Mouse (Mus musculus): ENCODE results near the gene Mroh3. TPM values are rescaled to one million over a fixed set of nuclear protein-coding genes. Genes with fewer than 3 reads are reported as not detected.

The Mroh3 gene
- polyA plus RNA-seq, 1 experiment from 2014 or later, result 0.25 TPM

GRCm38 (mm10) chr1:136238495-136238894 is 25.9 kb upstream of the Mroh3 start:
- no peak for DNase-seq (ENCODE audit: low spot score)
- WGBS, result 95% methylated on average over 4 of the region's 4 CpGs
- Histone ChIP-seq H3K9me3 (replicated peaks) (no peaks in the 10 kb centered on the region), H3K27me3 (ENCODE audit: low read depth, poor library complexity, severe bottlenecking) (no peaks in the 10 kb centered on the region), H3K4me1 (peaks cover 9% of the 10 kb centered on the region), H3K36me3 (no peaks in the 10 kb centered on the region), H3K4me3 (no peak overlapping the region), H3K27ac (no peak overlapping the region)

- H3K4me3 ChIP-seq, result peak overlapping the region; percentile 79
- DNase-seq (ENCODE audit: low spot score), result no peak
- H3K27ac ChIP-seq, result peak overlapping the region; percentile 95
- H3K36me3 ChIP-seq, result no peaks in the 10 kb centered on the region
- H3K27me3 ChIP-seq (ENCODE audit: low read depth, poor library complexity, severe bottlenecking), result no peaks in the 10 kb centered on the region
- H3K4me1 ChIP-seq, result peaks cover 42% of the 10 kb centered on the region
- no peaks in the 10 kb centered on the region for H3K9me3 ChIP-seq (replicated peaks)
- 3% methylated on average over 9 of the region's 9 CpGs for WGBS
Observed at GRCm38 (mm10) chr1:136234595-136235092, 22.0 kb upstream of the Mroh3 start.

GRCm38 (mm10) chr1:136233892-136234594 is 21.4 kb upstream of the Mroh3 start, which contains the start of gene Inava:
Gene Inava (minus strand): TSS chr1:136234264.
- no peaks in the 10 kb centered on the region for H3K27me3 ChIP-seq (ENCODE audit: low read depth, poor library complexity, severe bottlenecking)
- no peaks in the 10 kb centered on the region for H3K36me3 ChIP-seq
- H3K4me1 ChIP-seq, result peaks cover 48% of the 10 kb centered on the region
- DNase-seq (ENCODE audit: low spot score), result peak; percentile 90
- H3K9me3 ChIP-seq (replicated peaks), result no peaks in the 10 kb centered on the region
- H3K27ac ChIP-seq, result peak within 1 kb of the TSS; percentile 95
- 1% methylated on average over 50 of the region's 51 CpGs for WGBS
- peak within 1 kb of the TSS; percentile 79 for H3K4me3 ChIP-seq

GRCm38 (mm10) chr1:136232986-136233790 is 20.6 kb upstream of the Mroh3 start:
- Histone ChIP-seq H3K4me1 (peaks cover 57% of the 10 kb centered on the region), H3K27me3 (ENCODE audit: low read depth, poor library complexity, severe bottlenecking) (no peaks in the 10 kb centered on the region), H3K36me3 (0 out of 2 replicates have a peak, but pooled peaks cover 4% of the 10 kb centered on the region), H3K27ac (peak overlapping the region; percentile 95), H3K4me3 (peak overlapping the region; percentile 79), H3K9me3 (replicated peaks) (no peaks in the 10 kb centered on the region)
- 1% methylated on average over 23 of the region's 23 CpGs for WGBS
- peak; percentile 71 for DNase-seq (ENCODE audit: low spot score)

GRCm38 (mm10) chr1:136232285-136232926 is 19.8 kb upstream of the Mroh3 start:
- Histone ChIP-seq H3K4me3 (peak overlapping the region; percentile 79), H3K27ac (peak overlapping the region; percentile 95), H3K4me1 (peaks cover 62% of the 10 kb centered on the region), H3K9me3 (replicated peaks) (no peaks in the 10 kb centered on the region), H3K27me3 (ENCODE audit: low read depth, poor library complexity, severe bottlenecking) (no peaks in the 10 kb centered on the region), H3K36me3 (peaks cover 12% of the 10 kb centered on the region)
- peak; percentile 60 for DNase-seq (ENCODE audit: low spot score)
- 4% methylated on average over 9 of the region's 9 CpGs for WGBS

- peak overlapping the region; percentile 79 for H3K4me3 ChIP-seq
- H3K9me3 ChIP-seq (replicated peaks), result no peaks in the 10 kb centered on the region
- H3K27me3 ChIP-seq (ENCODE audit: low read depth, poor library complexity, severe bottlenecking), result no peaks in the 10 kb centered on the region
- H3K4me1 ChIP-seq, result peaks cover 62% of the 10 kb centered on the region
- peaks cover 20% of the 10 kb centered on the region for H3K36me3 ChIP-seq
- 7% methylated on average over 6 of the region's 6 CpGs for WGBS
- peak overlapping the region; percentile 95 for H3K27ac ChIP-seq
- no peak for DNase-seq (ENCODE audit: low spot score)
Observed at GRCm38 (mm10) chr1:136231596-136231995, 19.0 kb upstream of the Mroh3 start.

GRCm38 (mm10) chr1:136230201-136230600 is 17.6 kb upstream of the Mroh3 start:
- peak overlapping the region; percentile 79 for H3K4me3 ChIP-seq
- DNase-seq (ENCODE audit: low spot score), result peak; percentile 50
- no peaks in the 10 kb centered on the region for H3K27me3 ChIP-seq (ENCODE audit: low read depth, poor library complexity, severe bottlenecking)
- WGBS, result 16% methylated on average over 11 of the region's 11 CpGs
- peak overlapping the region; percentile 95 for H3K27ac ChIP-seq
- no peaks in the 10 kb centered on the region for H3K9me3 ChIP-seq (replicated peaks)
- H3K36me3 ChIP-seq, result peaks cover 34% of the 10 kb centered on the region
- peaks cover 62% of the 10 kb centered on the region for H3K4me1 ChIP-seq

GRCm38 (mm10) chr1:136229040-136229373 is 16.4 kb upstream of the Mroh3 start:
- DNase-seq (ENCODE audit: low spot score), result no peak
- H3K4me3 ChIP-seq, result no peak overlapping the region
- H3K27me3 ChIP-seq (ENCODE audit: low read depth, poor library complexity, severe bottlenecking), result no peaks in the 10 kb centered on the region
- H3K27ac ChIP-seq, result peak overlapping the region; percentile 95
- peaks cover 54% of the 10 kb centered on the region for H3K4me1 ChIP-seq
- 31% methylated on average over 6 of the region's 6 CpGs for WGBS
- H3K9me3 ChIP-seq (replicated peaks), result no peaks in the 10 kb centered on the region
- H3K36me3 ChIP-seq, result peaks cover 46% of the 10 kb centered on the region

GRCm38 (mm10) chr1:136228328-136229039 is 15.9 kb upstream of the Mroh3 start:
- Histone ChIP-seq H3K4me3 (no peak overlapping the region), H3K4me1 (peaks cover 53% of the 10 kb centered on the region), H3K9me3 (replicated peaks) (no peaks in the 10 kb centered on the region), H3K27ac (peak overlapping the region; percentile 95), H3K36me3 (peaks cover 51% of the 10 kb centered on the region), H3K27me3 (ENCODE audit: low read depth, poor library complexity, severe bottlenecking) (no peaks in the 10 kb centered on the region)
- WGBS, result 36% methylated on average over 13 of the region's 13 CpGs
- DNase-seq (ENCODE audit: low spot score), result no peak

- Histone ChIP-seq H3K4me1 (peaks cover 52% of the 10 kb centered on the region), H3K27me3 (ENCODE audit: low read depth, poor library complexity, severe bottlenecking) (no peaks in the 10 kb centered on the region)
- 84% methylated on average over 4 of the region's 4 CpGs for WGBS
Observed at GRCm38 (mm10) chr1:136227870-136228269, 15.2 kb upstream of the Mroh3 start.

GRCm38 (mm10) chr1:136226626-136227025 is 14.0 kb upstream of the Mroh3 start:
- H3K4me1 ChIP-seq, result peaks cover 40% of the 10 kb centered on the region
- H3K36me3 ChIP-seq, result peaks cover 70% of the 10 kb centered on the region
- 88% methylated on average over 8 of the region's 8 CpGs for WGBS

More at GRCm38 (mm10) chr1:136227870-136228269, 15.2 kb upstream of the Mroh3 start:
- Histone ChIP-seq H3K4me3 (no peak overlapping the region), H3K9me3 (replicated peaks) (no peaks in the 10 kb centered on the region), H3K27ac (no peak overlapping the region), H3K36me3 (peaks cover 57% of the 10 kb centered on the region)
- DNase-seq (ENCODE audit: low spot score), result no peak

GRCm38 (mm10) chr1:136225846-136226245 is 13.2 kb upstream of the Mroh3 start:
- no peak for DNase-seq (ENCODE audit: low spot score)
- WGBS, result 94% methylated on average over 8 of the region's 8 CpGs
- Histone ChIP-seq H3K36me3 (peaks cover 78% of the 10 kb centered on the region), H3K27me3 (ENCODE audit: low read depth, poor library complexity, severe bottlenecking) (no peaks in the 10 kb centered on the region), H3K27ac (no peak overlapping the region), H3K4me3 (no peak overlapping the region), H3K4me1 (peaks cover 32% of the 10 kb centered on the region), H3K9me3 (replicated peaks) (no peaks in the 10 kb centered on the region)

More at GRCm38 (mm10) chr1:136226626-136227025, 14.0 kb upstream of the Mroh3 start:
- no peak for DNase-seq (ENCODE audit: low spot score)
- no peaks in the 10 kb centered on the region for H3K9me3 ChIP-seq (replicated peaks)
- H3K27ac ChIP-seq, result no peak overlapping the region
- no peak overlapping the region for H3K4me3 ChIP-seq
- H3K27me3 ChIP-seq (ENCODE audit: low read depth, poor library complexity, severe bottlenecking), result no peaks in the 10 kb centered on the region

All from limb, embryonic 10.5 days (tissue).